Mouse (Mus musculus): ENCODE data around the gene Tctex1d2.

DNA sequence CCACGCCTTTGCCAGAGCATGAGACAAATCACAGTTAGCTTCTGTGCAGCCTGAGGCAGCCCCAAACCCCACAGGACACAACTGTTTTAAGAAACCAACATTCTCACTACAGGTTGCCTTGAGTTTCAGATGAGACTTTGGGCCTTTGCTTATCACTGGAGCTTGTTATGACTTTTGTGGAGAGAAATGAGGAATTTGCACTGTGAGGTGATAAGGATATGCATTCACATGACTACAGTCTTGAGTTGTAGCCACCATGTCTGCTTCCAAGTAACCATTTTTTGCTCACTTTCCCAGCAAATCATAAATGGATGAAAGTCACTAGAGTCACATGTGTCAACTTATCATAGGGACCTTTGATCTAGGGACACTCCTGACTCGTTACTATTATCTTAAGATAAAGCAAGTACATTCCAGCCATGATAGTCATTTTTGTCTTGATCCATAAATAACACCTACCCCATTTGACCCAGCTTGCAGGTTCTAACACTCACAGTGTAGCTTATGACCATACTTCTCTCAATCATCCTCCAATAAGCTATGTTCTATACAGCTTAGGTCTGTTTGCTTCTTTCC is 27.1 kb downstream of the Tctex1d2 start:
- TF ChIP-seq CTCF (IDR thresholded peaks at IDR 0.05; ENCODE audit: borderline replicate concordance, insufficient read depth, low read depth, low read length) (no peak), POLR2A (IDR thresholded peaks at IDR 0.05; ENCODE audit: borderline replicate concordance, insufficient read depth, low read length) (no peak)

Data from cerebellum, adult 2 months (tissue).